Mouse (Mus musculus) erythroid progenitor cell, adult 5-6 weeks (primary cell): ENCODE measurements around the gene Cabp1. TPM values are rescaled to one million over a fixed set of nuclear protein-coding genes. Genes with fewer than 3 reads are reported as not detected.

Source experiments
- ATAC-seq: replicated peaks from 2 replicates; pipeline ENCODE4 v1.8.0; 2016; ENCODE audit warnings: moderate number of reproducible peaks, mild to moderate bottlenecking, moderate TSS enrichment, inconsistent platforms; ENCODE audit not compliant: poor library complexity, low FRiP score, severe bottlenecking
- total RNA-seq, 2 experiments: library from RNA; stranded (forward) in 1 of 2; stranded (reverse) in 1 of 2; fragments of 150-400 nt in 1 of 2; fragments of 186-747, 209-891 nt in 1 of 2; gene quantifications; 2 replicates each; pipeline versions ENCODE4 v1.2.3 to v1.2.4; 2015 to 2017; ENCODE audit warnings: low replicate concordance in 2 of 2

Gene Cabp1
- total RNA-seq, 2 experiments from 2014 or later, result not detected

GRCm38 (mm10) chr5:115134234-115135165 is 59.7 kb downstream of the Cabp1 start, which contains the start of gene Unc119b:
TSS of gene Unc119b (minus strand) at chr5:115134975.
- ATAC-seq, result peak; percentile 98

- ATAC-seq, result no peak
These were observed 60.7 kb downstream of the Cabp1 start for GRCm38 (mm10) chr5:115133358-115134066.

DNA sequence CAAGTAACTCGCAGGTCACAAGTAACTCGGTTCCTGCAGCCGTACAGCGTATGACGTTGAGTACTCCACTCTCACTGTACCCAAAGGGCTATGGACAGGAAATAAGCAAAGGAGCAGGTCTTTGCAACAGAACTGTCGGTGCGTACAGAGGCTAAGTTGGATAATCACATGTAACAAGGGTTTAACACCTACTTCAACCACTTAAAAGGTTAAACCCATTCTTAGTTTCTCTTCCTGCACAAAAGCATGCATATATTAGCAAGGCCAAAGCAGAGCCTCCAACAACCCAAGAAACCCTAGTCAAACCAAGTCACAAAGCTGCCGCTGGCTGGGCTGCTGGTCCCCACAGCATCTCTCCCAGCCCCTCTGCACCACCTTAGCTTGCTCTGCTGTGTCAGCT is 61.7 kb downstream of the Cabp1 start:
- no peak for ATAC-seq

GRCm38 (mm10) chr5:115129328-115129727 is 64.9 kb downstream of the Cabp1 start:
- ATAC-seq, result no peak

DNA sequence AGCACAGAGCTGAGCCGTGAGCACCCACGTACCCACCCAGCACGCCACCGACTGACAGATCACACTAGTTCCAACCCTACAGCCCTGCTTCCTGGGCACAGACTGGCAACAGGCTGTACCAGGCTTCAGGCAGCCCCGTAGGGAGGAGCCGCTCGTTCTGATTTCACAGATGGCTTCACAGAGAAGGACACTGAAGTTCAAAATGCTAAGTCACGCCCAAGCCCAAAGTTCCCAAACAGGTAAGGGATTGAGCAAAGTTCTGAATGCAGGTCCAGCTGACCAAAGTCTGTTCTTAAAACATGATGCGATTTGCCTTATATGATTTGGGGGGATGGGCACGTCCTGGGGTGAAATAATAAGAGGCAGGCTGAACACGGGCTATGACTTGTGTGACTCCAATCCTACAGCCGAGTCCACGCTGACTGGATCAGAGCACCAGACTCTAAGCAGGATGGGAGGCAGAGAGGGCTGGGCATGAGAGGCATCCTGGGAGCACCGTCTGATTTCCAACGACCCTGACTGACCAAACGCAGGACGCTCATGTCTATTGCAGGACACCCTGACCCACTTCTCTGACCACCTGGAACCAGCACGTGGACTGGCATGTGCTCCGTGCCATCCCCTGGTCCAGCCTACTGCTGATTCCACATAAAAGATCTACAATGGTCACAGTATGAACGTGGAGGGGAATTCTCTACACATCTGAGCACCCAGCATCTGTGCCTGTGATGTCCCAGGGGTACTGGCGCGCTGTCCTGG is 66.6 kb downstream of the Cabp1 start:
- ATAC-seq, result no peak

DNA sequence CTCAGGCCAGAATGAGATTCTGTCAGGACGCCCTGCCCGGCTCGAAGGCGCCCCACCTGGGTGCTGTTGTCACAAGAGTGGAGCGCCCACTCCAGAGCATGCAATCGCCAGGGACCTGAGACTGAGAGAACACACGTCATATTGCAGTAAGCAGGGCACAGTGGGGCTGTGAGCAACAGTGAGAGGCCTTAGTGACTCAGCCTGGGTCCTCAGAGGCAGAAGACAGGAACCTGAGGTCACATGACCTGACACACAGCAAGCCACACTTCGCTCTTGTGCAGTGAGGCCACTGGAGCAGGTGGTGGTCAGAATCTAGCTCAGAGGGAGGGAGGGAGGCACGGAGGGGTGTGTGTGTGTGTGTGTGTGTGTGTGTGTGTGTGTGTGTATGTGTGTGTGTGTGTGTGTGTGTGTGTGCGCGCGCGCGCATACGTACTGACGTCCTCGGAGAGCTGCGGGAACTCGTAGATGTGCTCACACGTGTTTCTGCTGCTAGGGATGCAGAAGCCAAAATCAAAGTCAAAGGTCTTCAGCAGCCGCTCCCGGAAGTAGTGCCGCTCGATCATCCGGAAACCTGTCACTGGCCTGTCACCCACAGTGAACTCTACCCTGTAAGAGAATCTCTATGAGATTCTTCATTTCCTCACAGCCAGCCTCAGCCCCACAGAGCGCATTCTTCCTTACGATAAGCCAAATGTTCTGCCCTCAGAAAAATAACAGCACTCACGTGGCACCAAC is 67.4 kb downstream of the Cabp1 start:
- ATAC-seq, result no peak

DNA sequence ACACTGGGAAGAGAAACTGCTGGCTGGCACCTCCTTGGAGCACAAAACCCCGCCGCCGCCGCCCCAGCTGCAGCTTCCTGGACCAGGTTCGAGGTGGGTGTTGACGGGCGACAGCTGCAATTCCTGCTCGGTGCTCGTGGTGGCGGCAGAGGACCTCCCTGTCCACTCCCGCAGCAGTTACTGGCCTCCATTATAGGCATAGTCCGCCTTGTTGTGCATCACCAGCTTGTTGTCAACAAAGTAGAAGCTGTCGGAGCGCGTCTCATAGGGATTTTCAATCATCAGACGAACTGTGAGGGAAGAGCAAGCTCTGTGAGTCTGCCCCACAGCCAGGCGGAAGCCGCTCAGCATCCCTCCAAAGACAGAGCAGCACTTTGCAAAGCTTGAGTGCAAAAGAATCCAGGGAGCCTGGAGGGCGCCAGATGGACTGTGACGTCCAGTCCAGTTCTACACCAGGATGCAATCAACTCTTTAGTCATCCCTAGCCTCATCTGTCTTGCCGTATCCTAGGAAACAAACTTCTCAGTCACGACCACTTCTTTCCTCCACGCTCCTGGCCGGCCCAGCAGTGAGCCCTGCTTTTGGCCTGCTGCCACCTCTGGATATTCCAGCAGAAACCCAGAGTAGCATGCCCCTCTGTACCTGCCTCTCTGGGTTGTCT is 68.8 kb downstream of the Cabp1 start:
- peak; percentile 89 for ATAC-seq

DNA sequence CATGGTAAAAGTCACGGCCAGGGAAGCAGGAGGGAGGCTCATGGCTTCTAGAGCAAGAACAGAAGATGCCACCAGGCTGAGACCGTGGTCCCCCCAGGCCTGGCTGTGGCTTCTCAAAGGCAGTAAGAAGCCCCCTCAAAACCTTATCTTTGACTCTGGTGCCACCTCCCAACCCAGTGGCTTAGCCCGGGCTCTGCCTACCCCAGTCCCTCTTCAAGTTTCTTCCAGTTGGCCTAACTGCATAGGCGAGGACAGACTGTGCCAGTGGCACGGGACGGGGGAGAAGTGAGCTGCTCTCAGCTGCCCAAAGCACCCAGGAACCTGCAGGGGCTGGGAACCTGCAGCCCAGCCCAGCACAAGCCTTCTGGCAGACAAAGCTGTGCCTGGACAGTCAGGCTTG is 69.5 kb downstream of the Cabp1 start:
- no peak for ATAC-seq

GRCm38 (mm10) chr5:115120978-115121377 is 73.2 kb downstream of the Cabp1 start:
- no peak for ATAC-seq

DNA sequence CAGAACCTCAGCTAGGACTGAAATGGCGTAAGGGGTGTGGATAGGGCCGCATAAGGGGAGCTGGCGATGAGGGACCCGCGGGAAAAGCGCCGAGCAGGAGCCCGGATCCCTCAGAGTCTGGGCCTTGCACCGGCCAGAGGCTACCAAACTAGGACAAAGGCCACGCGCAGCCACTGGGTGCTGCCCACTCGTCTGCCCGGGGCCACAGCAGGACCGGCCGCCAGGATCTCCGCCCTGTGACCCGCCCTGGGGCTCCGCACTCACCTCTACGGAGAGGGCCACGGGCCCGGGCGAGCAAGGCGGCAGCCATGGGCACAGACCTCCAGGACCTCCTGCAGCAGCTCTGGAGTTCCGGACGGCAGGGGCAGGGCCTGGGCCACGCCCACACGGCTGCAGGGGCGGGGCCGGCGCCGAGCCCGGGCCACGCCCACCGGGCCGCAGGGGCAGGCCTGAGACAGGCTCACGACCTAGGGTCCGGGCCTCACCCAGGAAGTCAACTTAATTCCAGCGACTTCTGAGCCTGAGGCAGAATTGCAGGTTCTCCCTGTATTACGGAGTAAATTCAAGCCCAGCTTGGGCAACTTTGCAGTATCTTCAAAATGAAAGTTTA is 75.1 kb downstream of the Cabp1 start, which contains the start of gene Acads:
Acads (minus strand) TSS at position 386 of the 610 bp plus-strand sequence.
- ATAC-seq, result peak; percentile 84

Other genes with a start within 250 kb of the Cabp1 start
- not detected in 2 replicates for gene Hnf1a, start 223.3 kb downstream of the Cabp1 start, total RNA-seq (2015; ENCODE audit: low replicate concordance)
- gene Hnf1a, start 223.3 kb downstream of the Cabp1 start, total RNA-seq (2017; ENCODE audit: low replicate concordance), result not detected in 2 replicates
- gene Sppl3, start 183.2 kb downstream of the Cabp1 start, total RNA-seq (2015; ENCODE audit: low replicate concordance), result 69.2 and 99.5 TPM in 2 replicates
- gene Sppl3, start 183.2 kb downstream of the Cabp1 start, total RNA-seq (2017; ENCODE audit: low replicate concordance), result 73.7 and 92.4 TPM in 2 replicates
- not detected in 2 replicates for gene Gm10401, start 96.1 kb downstream of the Cabp1 start, total RNA-seq (2015; ENCODE audit: low replicate concordance)
- gene Gm10401, start 96.1 kb downstream of the Cabp1 start, total RNA-seq (2017; ENCODE audit: low replicate concordance), result 1.2 and 5.8 TPM in 2 replicates
- 4.2 and 20.2 TPM in 2 replicates for gene Acads, start 75.0 kb downstream of the Cabp1 start, total RNA-seq (2015; ENCODE audit: low replicate concordance)
- gene Acads, start 75.0 kb downstream of the Cabp1 start, total RNA-seq (2017; ENCODE audit: low replicate concordance), result 2.4 and 8.0 TPM in 2 replicates
- gene Unc119b, start 59.4 kb downstream of the Cabp1 start, total RNA-seq (2015; ENCODE audit: low replicate concordance), result 5.4 and 5.9 TPM in 2 replicates
- 5.4 and 6.8 TPM in 2 replicates for gene Unc119b, start 59.4 kb downstream of the Cabp1 start, total RNA-seq (2017; ENCODE audit: low replicate concordance)
- 32.3 and 36.8 TPM in 2 replicates for gene Mlec, start 36.2 kb downstream of the Cabp1 start, total RNA-seq (2015; ENCODE audit: low replicate concordance)
- gene Mlec, start 36.2 kb downstream of the Cabp1 start, total RNA-seq (2017; ENCODE audit: low replicate concordance), result 23.2 and 25.9 TPM in 2 replicates
- 45.8 and 70.0 TPM in 2 replicates for gene Pop5, start 41.5 kb upstream of the Cabp1 start, total RNA-seq (2015; ENCODE audit: low replicate concordance)
- 29.8 and 33.7 TPM in 2 replicates for gene Pop5, start 41.5 kb upstream of the Cabp1 start, total RNA-seq (2017; ENCODE audit: low replicate concordance)
- gene Rnf10, start 78.5 kb upstream of the Cabp1 start, total RNA-seq (2015; ENCODE audit: low replicate concordance), result 170 and 198 TPM in 2 replicates
- gene Rnf10, start 78.5 kb upstream of the Cabp1 start, total RNA-seq (2017; ENCODE audit: low replicate concordance), result 378 and 474 TPM in 2 replicates
- 7.2 and 8.4 TPM in 2 replicates for gene Coq5, start 85.3 kb upstream of the Cabp1 start, total RNA-seq (2015; ENCODE audit: low replicate concordance)
- 12.8 and 15.9 TPM in 2 replicates for gene Coq5, start 85.3 kb upstream of the Cabp1 start, total RNA-seq (2017; ENCODE audit: low replicate concordance)
- gene Dynll1, start 106.6 kb upstream of the Cabp1 start, total RNA-seq (2015; ENCODE audit: low replicate concordance), result 310 and 338 TPM in 2 replicates
- 98.2 and 201 TPM in 2 replicates for gene Dynll1, start 106.6 kb upstream of the Cabp1 start, total RNA-seq (2017; ENCODE audit: low replicate concordance)
- 26.8 and 36.4 TPM in 2 replicates for gene Srsf9, start 132.8 kb upstream of the Cabp1 start, total RNA-seq (2015; ENCODE audit: low replicate concordance)
- gene Srsf9, start 132.8 kb upstream of the Cabp1 start, total RNA-seq (2017; ENCODE audit: low replicate concordance), result 45.7 and 86.4 TPM in 2 replicates
- gene Gatc, start 146.8 kb upstream of the Cabp1 start, total RNA-seq (2015; ENCODE audit: low replicate concordance), result 25.6 and 32.3 TPM in 2 replicates
- gene Gatc, start 146.8 kb upstream of the Cabp1 start, total RNA-seq (2017; ENCODE audit: low replicate concordance), result 6.4 and 10.9 TPM in 2 replicates
- gene Triap1, start 146.8 kb upstream of the Cabp1 start, total RNA-seq (2015; ENCODE audit: low replicate concordance), result 19.3 and 19.8 TPM in 2 replicates
- 3.2 and 8.5 TPM in 2 replicates for gene Triap1, start 146.8 kb upstream of the Cabp1 start, total RNA-seq (2017; ENCODE audit: low replicate concordance)
- 265 and 340 TPM in 2 replicates for gene Cox6a1, start 154.6 kb upstream of the Cabp1 start, total RNA-seq (2015; ENCODE audit: low replicate concordance)
- 55.4 and 95.0 TPM in 2 replicates for gene Cox6a1, start 154.6 kb upstream of the Cabp1 start, total RNA-seq (2017; ENCODE audit: low replicate concordance)
- gene Msi1, start 235.2 kb upstream of the Cabp1 start, total RNA-seq (2015; ENCODE audit: low replicate concordance), result not detected in 2 replicates
- gene Msi1, start 235.2 kb upstream of the Cabp1 start, total RNA-seq (2017; ENCODE audit: low replicate concordance), result not detected in 2 replicates